Mouse (Mus musculus): ENCODE results near the gene Gm16253.
A peak's percentile ranks its signal among the peaks of the same experiment; 100 is the strongest.

- no peak for TF ChIP-seq TAL1 (IDR thresholded peaks at IDR 0.05; ENCODE audit: low read length)
- peak; percentile 96 for TF ChIP-seq GATA1 (IDR thresholded peaks at IDR 0.05; ENCODE audit: low read length)
Observed at GRCm38 (mm10) chr3:96556651-96557635, 19.8 kb upstream of the Gm16253 start.

All from erythroblast, embryonic 14.5 days (primary cell).